Mouse (Mus musculus): ENCODE results near the gene Efemp2.

Efemp2 gene

GRCm38 (mm10) chr19:5496052-5496370 is 22.3 kb downstream of the Efemp2 start:
- DNase-seq (ENCODE audit: low read depth, low spot score) = no peak

- DNase-seq (ENCODE audit: low read depth, low spot score) = no peak
Observed at GRCm38 (mm10) chr19:5500330-5500875, 26.6 kb downstream of the Efemp2 start.

DNA sequence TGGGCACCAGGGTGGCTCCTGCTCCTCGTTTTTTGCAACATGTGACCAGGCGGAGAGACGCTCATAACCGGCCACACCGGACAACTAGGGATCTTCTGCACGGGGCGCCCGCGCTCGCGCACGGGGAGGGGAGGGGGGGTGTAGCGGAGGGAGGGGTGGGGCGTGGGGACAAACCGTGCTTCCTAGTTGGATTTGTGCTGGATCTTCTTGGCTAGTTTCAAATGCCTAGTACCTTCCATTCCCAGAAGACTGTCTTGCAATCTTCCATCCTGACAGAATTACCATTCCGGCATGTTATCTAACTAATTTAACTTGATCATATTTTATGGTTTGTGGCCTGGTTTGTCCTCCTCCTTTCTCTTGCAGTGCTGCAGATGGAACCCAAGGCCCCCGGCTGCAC is 29.9 kb downstream of the Efemp2 start, which contains the start of gene 1700020D05Rik:
Gene 1700020D05Rik, minus strand, starts transcription at position 101 of the 400 bp plus-strand sequence.
- DNase-seq (ENCODE audit: low read depth, low spot score) = no peak

- DNase-seq (ENCODE audit: low read depth, low spot score) = peak; percentile 92
Observed at GRCm38 (mm10) chr19:5510031-5511026, 36.6 kb downstream of the Efemp2 start, which contains the start of gene Snx32. Gene Snx32 (minus strand): TSS chr19:5510538.

DNA sequence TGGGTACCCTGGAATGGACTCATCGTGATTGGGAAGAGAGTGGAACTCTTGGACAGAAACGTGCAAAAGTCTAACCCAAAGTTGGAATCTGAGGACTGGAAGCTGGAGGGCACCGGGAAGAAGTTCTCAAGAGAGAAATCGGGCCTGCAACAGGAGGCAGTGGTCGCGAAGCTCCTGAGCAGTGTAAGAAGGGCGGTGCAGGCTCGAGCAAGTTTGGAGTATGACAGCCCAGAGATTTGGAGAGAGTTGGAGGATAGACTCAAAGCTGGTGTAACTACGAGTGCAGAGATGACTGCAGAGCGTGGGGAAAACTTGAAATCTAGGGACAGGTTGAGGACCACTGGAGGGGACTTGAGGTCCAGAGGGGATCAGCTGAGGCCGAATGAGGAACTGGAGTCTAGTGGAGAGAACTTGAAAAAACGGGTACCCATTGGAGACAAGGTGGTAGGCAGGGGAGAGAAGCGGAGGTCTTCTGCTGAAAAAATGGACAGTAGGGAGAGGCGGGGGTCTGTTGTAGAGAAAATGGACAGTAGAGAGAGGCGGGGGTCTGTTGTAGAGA is 37.4 kb downstream of the Efemp2 start:
- no peak for DNase-seq (ENCODE audit: low read depth, low spot score)

GRCm38 (mm10) chr19:5512091-5513004 is 38.6 kb downstream of the Efemp2 start:
- no peak for DNase-seq (ENCODE audit: low read depth, low spot score)

- no peak for DNase-seq (ENCODE audit: low read depth, low spot score)
Observed at GRCm38 (mm10) chr19:5513005-5513349, 39.2 kb downstream of the Efemp2 start.

- DNase-seq (ENCODE audit: low read depth, low spot score) = no peak
Observed at GRCm38 (mm10) chr19:5515840-5516777, 42.4 kb downstream of the Efemp2 start.

- no peak for DNase-seq (ENCODE audit: low read depth, low spot score)
Observed at GRCm38 (mm10) chr19:5516906-5517505, 43.3 kb downstream of the Efemp2 start.

DNA sequence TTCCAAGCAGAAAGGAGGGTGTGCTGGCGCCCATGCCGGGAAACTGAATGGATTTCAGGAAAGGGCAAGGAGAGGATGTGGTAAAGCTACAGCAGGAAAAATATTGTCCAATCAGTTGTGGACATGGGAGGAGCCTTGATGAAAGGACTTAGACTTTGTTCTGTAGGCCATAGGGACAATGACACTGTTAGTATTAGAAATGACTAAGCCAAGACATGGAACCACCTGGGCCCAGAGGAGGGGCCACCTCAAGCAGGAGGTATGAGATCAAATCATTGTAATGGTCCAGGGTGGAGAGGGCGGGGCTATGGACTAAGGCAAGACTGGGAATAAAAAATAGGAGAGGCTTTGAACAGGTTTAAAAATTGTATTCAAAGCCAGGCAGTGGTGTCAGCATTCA is 45.0 kb downstream of the Efemp2 start:
- no peak for DNase-seq (ENCODE audit: low read depth, low spot score)

GRCm38 (mm10) chr19:5525204-5525603 is 51.5 kb downstream of the Efemp2 start:
- DNase-seq (ENCODE audit: low read depth, low spot score) = no peak

DNA sequence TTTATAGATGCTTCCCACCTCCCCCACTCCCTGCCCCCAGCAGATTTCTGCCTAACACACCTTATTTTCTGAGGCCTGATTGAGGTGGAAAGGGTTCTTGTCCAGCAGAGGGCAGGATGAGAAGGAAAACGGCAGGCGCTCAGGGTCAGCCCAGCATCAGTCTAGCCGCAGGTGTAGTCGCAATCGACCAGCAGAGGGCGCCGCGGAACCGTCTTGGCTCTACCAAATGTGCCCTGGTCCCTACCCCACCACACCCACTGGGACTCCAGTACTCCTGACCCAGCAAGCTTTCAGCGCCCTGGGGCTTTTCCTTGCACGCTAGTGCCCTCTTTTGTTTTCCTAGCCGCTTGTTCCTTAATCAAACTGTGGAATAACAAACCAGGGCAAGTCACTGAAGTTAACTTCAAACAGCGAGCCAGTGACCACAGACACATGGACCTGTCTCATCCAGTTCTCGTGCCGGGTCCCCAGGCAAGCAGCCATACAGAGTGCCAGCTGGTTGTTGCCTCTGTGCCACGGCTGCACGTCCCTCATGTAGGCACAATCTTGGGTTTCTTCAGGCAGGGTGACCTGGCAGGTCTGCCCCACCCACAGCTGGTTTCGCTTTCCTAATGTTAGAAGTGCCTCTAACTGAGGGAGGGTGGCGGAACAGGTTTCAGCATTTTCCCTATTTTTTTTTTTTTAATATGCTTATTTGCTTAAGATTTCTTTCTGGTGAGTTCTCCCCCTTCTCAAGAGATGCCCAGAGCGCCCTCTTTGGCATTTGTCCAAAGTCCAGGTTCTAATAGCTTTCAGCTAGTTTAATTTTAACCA is 55.8 kb downstream of the Efemp2 start:
- DNase-seq (ENCODE audit: low read depth, low spot score) = peak; percentile 84

- no peak for DNase-seq (ENCODE audit: low read depth, low spot score)
Observed at GRCm38 (mm10) chr19:5530138-5530524, 56.4 kb downstream of the Efemp2 start.

Data from embryo, embryonic 11.5 days (tissue).